Mouse (Mus musculus) embryonic facial prominence, embryonic 14.5 days (tissue): ENCODE results near the gene Egf. TPM values are rescaled to one million over a fixed set of nuclear protein-coding genes. Genes with fewer than 3 reads are reported as not detected.

ENCODE experiments used
- ATAC-seq: fragments of 200-750 bp; cut with Nextera tagmentation; 2 replicates; pipeline ENCODE4 v1.8.0; 2017; ENCODE audit warnings: low read depth, moderate number of reproducible peaks, moderate TSS enrichment
- DNase-seq: peaks from one replicate; pipeline ENCODE4 v3.0.0-alpha.2; 2015; ENCODE audit warnings: low spot score
- H3K27ac ChIP-seq: fragments of 300-500 bp; sonication (generic); replicated peaks from 2 replicates; pipeline ENCODE4 v1.5.1; 2014; ENCODE audit warnings: low read depth, mild to moderate bottlenecking, low read length, moderate library complexity
- H3K27me3 ChIP-seq: fragments of 300-500 bp; sonication (generic); replicated peaks from 2 replicates; pipeline ENCODE4 v1.6.1; 2014; ENCODE audit warnings: low read length; ENCODE audit not compliant: control insufficient read depth, insufficient read depth
- H3K36me3 ChIP-seq: fragments of 300-500 bp; sonication (generic); 2 replicates; pipeline ENCODE4 v1.6.1; 2014; ENCODE audit warnings: low read length, mixed read lengths; ENCODE audit not compliant: control insufficient read depth, insufficient read depth
- H3K4me1 ChIP-seq: fragments of 300-500 bp; sonication (generic); 2 replicates; pipeline ENCODE4 v1.6.1; 2014; ENCODE audit warnings: antibody characterized with exemption, low read length; ENCODE audit not compliant: control insufficient read depth, insufficient read depth
- H3K4me2 ChIP-seq: fragments of 300-500 bp; sonication (generic); 2 replicates; pipeline ENCODE4 v1.6.1; 2014; ENCODE audit warnings: low read depth, mild to moderate bottlenecking, low read length, moderate library complexity, mixed read lengths
- H3K4me3 ChIP-seq: fragments of 300-500 bp; sonication (generic); 2 replicates; pipeline ENCODE4 v1.5.1; 2014; ENCODE audit warnings: low read depth, mild to moderate bottlenecking, low read length
- H3K9ac ChIP-seq: fragments of 300-500 bp; sonication (generic); 2 replicates; pipeline ENCODE4 v1.6.1; 2014; ENCODE audit warnings: low read depth, mild to moderate bottlenecking, low read length, moderate library complexity, mixed read lengths
- H3K9me3 ChIP-seq: fragments of 300-500 bp; sonication (generic); 2 replicates; pipeline ENCODE4 v1.6.1; 2016; ENCODE audit warnings: low read length; ENCODE audit not compliant: control insufficient read depth
- WGBS: fragments of 180-500 bp; shearing (Covaris S2); extraction: QIAGEN DNeasy Blood & Tissue Kit; methylation state at CpG from one replicate; pipeline ENCODE4 v1.1.7; 2014; 5-methylcytosine and 5-hydroxymethylcytosine counted together
- polyA plus RNA-seq: library from polyadenylated mRNA; unstranded; fragments of >200 nt; fragmentation: Nextera tagmentation; extraction: Ambion mirVana; gene quantifications from 2 replicates; pipeline ENCODE4 v1.2.1, GENCODE M21; 2014

Gene Egf
- polyA plus RNA-seq, 1 experiment from 2014 or later = 2.2 TPM

DNA sequence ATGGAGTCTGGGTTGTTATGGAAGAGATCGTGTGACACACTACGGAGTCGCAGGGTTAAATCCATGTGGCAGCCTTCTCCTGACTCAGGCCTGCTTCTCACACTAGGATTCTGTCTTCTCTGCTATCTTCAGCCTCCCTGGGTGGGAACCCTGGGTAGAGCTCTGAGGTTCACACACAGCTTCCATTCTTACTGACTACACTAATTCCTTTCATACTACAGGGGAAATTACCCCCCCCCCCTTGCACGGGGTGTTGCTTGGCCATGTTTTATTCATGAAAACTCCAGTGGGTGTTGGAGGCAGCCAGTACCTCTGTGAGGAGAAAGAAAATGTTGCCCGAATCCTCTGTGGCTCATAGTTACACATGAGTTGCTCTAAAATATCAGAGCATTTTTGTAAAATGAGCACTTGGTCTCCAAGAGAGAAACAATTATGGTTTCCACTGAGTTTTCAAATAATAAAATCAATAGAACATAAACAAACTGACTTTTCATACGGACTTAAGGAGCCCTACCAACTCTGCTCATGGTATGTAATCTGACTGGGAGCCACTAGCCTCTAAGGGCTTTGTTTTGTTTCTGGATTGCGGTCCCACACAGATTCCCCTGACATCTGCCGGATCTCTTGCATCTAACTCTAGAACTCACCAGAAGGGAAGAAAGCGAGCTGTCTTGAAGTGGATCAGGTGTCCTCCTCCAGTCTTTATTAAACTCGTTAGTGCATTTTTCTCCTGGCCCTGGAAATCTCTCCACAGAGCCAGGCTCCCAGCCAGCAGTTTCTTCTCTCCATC lies 114.7 kb downstream of the Egf start:
- Histone ChIP-seq H3K4me2 (no peak overlapping the region), H3K9me3 (no peaks in the 10 kb centered on the region), H3K4me3 (no peak overlapping the region), H3K27me3 (no peaks in the 10 kb centered on the region), H3K4me1 (peaks cover 11% of the 10 kb centered on the region; the same call in 1 of the 2 replicates), H3K9ac (no peak overlapping the region), H3K36me3 (no peaks in the 10 kb centered on the region), H3K27ac (peak overlapping the region; percentile 71)
- DNase-seq (peak; percentile 59), ATAC-seq (peak; percentile 67)
- 54% methylated on average over 10 of the region's 10 CpGs for WGBS

DNA sequence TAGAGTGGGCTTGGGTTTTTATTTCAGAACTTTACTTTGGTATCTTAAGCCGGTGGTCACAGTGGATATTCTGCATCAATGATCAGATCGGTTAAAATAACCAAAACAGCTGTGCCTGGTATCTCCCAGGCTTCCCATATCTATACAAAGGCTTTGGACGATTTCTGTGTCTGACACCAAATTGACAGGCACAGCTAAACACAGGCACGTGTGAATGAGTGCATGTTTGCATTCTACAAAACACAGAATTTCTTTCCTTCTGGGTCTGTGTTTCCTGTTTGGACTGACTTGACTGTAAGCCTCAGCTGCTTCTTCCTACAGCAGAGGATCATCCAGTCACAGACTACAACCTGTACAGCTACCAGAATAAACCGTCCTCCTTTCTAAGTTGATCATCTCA lies 115.4 kb downstream of the Egf start:
- DNase-seq = no peak

DNA sequence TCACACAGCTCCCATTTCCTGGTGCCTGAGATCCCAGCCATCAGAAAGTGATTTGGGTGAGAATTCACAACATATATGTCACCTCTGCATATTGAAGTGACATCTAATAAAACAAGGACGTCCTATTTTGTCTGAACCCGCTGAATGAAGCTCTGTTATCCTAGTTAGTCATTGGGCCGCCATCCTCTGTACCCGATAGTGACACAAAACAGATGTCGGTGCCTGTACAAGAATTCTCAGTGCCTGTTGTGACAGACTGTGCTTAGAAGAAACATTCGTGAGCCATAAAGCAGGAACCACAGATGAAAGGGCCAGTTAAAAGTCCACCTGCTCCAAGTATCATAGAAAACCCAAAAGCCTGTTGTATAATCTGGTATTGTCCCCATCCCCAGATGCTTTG lies 117.7 kb downstream of the Egf start:
- Histone ChIP-seq H3K27ac (no peak overlapping the region), H3K4me3 (no peak overlapping the region), H3K27me3 (no peaks in the 10 kb centered on the region), H3K9me3 (no peaks in the 10 kb centered on the region), H3K9ac (no peak overlapping the region), H3K36me3 (peaks cover 15% of the 10 kb centered on the region; the same call in 1 of the 2 replicates), H3K4me1 (peaks cover 11% of the 10 kb centered on the region; the same call in 1 of the 2 replicates), H3K4me2 (no peak overlapping the region)
- no peak for DNase-seq
- WGBS = 76% methylated on average over 6 of the region's 6 CpGs
- no peak for ATAC-seq

More for the DNA sequence above, 115.4 kb downstream of the Egf start:
- Histone ChIP-seq H3K36me3 (no peaks in the 10 kb centered on the region), H3K4me2 (no peak overlapping the region), H3K9me3 (no peaks in the 10 kb centered on the region), H3K27ac (peak overlapping the region; percentile 71; the same call in 1 of the 2 replicates), H3K4me3 (no peak overlapping the region), H3K9ac (no peak overlapping the region), H3K4me1 (peaks cover 11% of the 10 kb centered on the region; the same call in 1 of the 2 replicates), H3K27me3 (no peaks in the 10 kb centered on the region)
- ATAC-seq = no peak
- 58% methylated on average over 5 of the region's 5 CpGs for WGBS

DNA sequence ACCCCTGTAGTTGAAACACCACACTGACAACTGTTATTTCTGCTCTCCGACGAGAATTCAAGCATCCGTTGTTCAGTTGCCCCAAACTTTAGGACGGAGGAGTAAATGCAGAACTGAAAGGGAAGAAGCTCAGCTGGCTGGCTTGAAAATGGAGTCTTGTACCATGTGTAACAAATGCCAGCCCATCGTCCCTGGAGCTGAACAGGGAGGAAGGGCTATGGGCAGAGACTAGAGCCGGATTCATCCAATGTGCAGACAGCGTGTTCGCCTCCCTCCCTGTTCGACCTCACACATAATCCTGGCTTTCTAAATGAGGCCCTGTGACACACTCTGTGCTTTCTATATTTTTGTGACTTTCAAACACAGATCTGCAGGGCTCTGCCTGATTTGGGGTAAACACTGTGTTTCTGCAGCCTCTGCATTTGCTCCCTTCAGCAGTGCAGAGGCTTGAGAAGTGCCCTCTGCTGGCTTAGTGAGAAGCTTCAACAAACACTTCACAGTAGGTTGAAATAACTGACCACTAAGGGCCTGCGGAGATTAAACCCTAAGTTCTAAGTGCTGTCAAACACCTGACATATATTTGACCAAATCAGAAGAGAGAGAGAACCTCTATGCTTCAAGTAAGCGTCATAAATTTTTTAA lies 120.7 kb downstream of the Egf start:
- no peaks in the 10 kb centered on the region for H3K27me3 ChIP-seq
- H3K27ac ChIP-seq = no peak overlapping the region
- H3K4me3 ChIP-seq = no peak overlapping the region
- ATAC-seq (no peak), DNase-seq (peak; percentile 66)
- no peak overlapping the region for H3K4me2 ChIP-seq
- H3K36me3 ChIP-seq = peaks cover 20% of the 10 kb centered on the region; the same call in 1 of the 2 replicates
- H3K4me1 ChIP-seq = no peaks in the 10 kb centered on the region
- H3K9me3 ChIP-seq = no peaks in the 10 kb centered on the region
- WGBS = 80% methylated on average over 11 of the region's 11 CpGs
- no peak overlapping the region for H3K9ac ChIP-seq

DNA sequence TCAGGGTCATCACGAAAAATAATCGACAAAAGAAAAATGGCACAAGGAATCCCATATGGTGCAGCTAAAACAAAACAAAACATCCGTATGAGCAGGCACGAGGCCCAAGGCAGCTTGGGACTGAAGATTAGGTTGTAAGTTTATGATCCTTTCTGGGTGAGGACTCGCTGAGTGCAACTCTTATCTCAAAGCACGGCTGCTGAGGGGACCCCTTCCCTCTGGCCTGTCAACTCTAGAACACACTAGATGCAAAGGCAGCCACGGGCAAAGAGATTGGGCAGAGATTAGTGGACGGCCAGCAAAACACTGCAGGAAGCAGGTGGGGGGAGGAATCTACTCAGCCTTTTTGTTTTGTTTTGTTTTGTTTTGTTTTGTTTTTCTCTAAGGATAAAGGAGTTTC lies 121.6 kb downstream of the Egf start:
- ATAC-seq = no peak
- Histone ChIP-seq H3K27me3 (no peaks in the 10 kb centered on the region), H3K4me1 (no peaks in the 10 kb centered on the region), H3K36me3 (peaks cover 28% of the 10 kb centered on the region; the same call in 1 of the 2 replicates), H3K4me3 (no peak overlapping the region), H3K9ac (no peak overlapping the region), H3K9me3 (no peaks in the 10 kb centered on the region), H3K4me2 (no peak overlapping the region), H3K27ac (no peak overlapping the region)
- no peak for DNase-seq
- WGBS = 70% methylated on average over 8 of the region's 8 CpGs

DNA sequence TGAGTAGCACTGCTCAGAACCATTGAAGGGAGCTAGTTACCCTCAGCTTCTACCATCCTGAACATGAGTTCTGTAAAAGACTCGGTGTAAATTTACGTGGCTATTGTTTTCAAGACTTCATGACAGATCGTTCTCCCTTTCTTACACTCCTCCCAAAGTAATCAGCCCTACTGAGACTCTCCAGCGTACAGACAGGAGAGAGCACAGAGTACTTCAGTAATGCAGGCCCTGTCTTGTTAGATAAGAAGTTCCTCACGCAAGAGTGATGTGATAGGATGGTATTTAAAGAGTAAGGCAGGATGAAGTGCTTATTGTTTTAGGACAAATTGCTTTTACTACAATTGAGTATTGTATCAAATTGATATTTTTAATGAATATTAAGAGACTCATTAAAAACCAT lies 123.3 kb downstream of the Egf start:
- no peak overlapping the region for H3K9ac ChIP-seq
- no peak overlapping the region for H3K27ac ChIP-seq
- no peaks in the 10 kb centered on the region for H3K9me3 ChIP-seq
- 87% methylated on average over 5 of the region's 5 CpGs for whole genome bisulfite sequencing
- no peaks in the 10 kb centered on the region for H3K4me1 ChIP-seq
- no peaks in the 10 kb centered on the region for H3K27me3 ChIP-seq
- ATAC-seq (no peak), DNase-seq (no peak)
- no peak overlapping the region for H3K4me3 ChIP-seq
- H3K4me2 ChIP-seq = no peak overlapping the region
- H3K36me3 ChIP-seq = peaks cover 28% of the 10 kb centered on the region; the same call in 1 of the 2 replicates

DNA sequence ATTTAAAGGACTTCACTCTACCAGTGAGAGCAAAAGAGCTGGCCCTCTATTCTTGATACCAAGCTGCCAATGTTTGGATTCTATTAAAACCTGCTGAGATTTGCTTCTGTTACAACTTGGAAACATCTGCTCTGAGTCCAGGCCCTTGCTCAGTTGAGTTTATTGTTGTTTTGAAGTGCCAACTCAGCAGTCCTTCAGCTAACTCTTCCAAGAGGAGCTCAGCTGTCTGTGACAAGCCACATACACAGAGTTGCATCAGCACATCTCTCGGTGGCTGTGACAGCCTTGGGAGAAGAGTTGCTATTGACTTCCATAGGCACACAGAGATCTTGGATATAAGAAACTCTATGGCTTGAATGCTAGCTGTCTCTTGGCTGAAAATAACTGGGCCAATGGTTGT lies 124.1 kb downstream of the Egf start:
- 65% methylated on average over 1 of the region's 1 CpGs for WGBS

More for the DNA sequence above, 124.1 kb downstream of the Egf start:
- DNase-seq (no peak), ATAC-seq (no peak)
- no peak overlapping the region for H3K9ac ChIP-seq
- H3K4me1 ChIP-seq = no peaks in the 10 kb centered on the region
- H3K27ac ChIP-seq = no peak overlapping the region
- no peaks in the 10 kb centered on the region for H3K27me3 ChIP-seq
- H3K9me3 ChIP-seq = no peaks in the 10 kb centered on the region
- no peak overlapping the region for H3K4me2 ChIP-seq
- H3K36me3 ChIP-seq = peaks cover 28% of the 10 kb centered on the region; the same call in 1 of the 2 replicates
- no peak overlapping the region for H3K4me3 ChIP-seq
